Mouse (Mus musculus) limb, embryonic 14.5 days (tissue): ENCODE measurements around the gene Rpl13a. TPM values are rescaled to one million over a fixed set of nuclear protein-coding genes. Genes with fewer than 3 reads are reported as not detected.

ENCODE experiments used
- ATAC-seq: fragments of 200-750 bp; cut with Nextera tagmentation; 2 replicates; pipeline ENCODE4 v1.8.0; 2017; ENCODE audit warnings: low read depth, moderate number of reproducible peaks, moderate TSS enrichment; ENCODE audit not compliant: low FRiP score
- DNase-seq: peaks from one replicate; pipeline ENCODE4 v3.0.0-alpha.2; 2015; ENCODE audit warnings: low spot score
- H3K27ac ChIP-seq: fragments of 300-500 bp; sonication (generic); replicated peaks from 2 replicates; pipeline ENCODE4 v1.5.1; 2014; ENCODE audit warnings: low read depth, mild to moderate bottlenecking, low read length, moderate library complexity, mixed read lengths
- H3K27me3 ChIP-seq: fragments of 300-500 bp; sonication (generic); 2 replicates; pipeline ENCODE4 v1.6.1; 2014; ENCODE audit warnings: low read length, mixed read lengths; ENCODE audit not compliant: control insufficient read depth, insufficient read depth
- H3K36me3 ChIP-seq: fragments of 300-500 bp; sonication (generic); 2 replicates; pipeline ENCODE4 v1.6.1; 2014; ENCODE audit warnings: mild to moderate bottlenecking, low read length, moderate library complexity, mixed read lengths; ENCODE audit not compliant: control insufficient read depth, insufficient read depth
- H3K4me1 ChIP-seq: fragments of 300-500 bp; sonication (generic); 2 replicates; pipeline ENCODE4 v1.6.1; 2014; ENCODE audit warnings: antibody characterized with exemption, low read length, mixed read lengths; ENCODE audit not compliant: control insufficient read depth, insufficient read depth
- H3K4me2 ChIP-seq: fragments of 300-500 bp; sonication (generic); replicated peaks from 2 replicates; pipeline ENCODE4 v1.6.1; 2014; ENCODE audit warnings: low read depth, mild to moderate bottlenecking, low read length, moderate library complexity; ENCODE audit not compliant: severe bottlenecking
- H3K4me3 ChIP-seq: fragments of 300-500 bp; sonication (generic); replicated peaks from 2 replicates; pipeline ENCODE4 v1.5.1; 2014; ENCODE audit warnings: low read length
- H3K9ac ChIP-seq: fragments of 300-500 bp; sonication (generic); 2 replicates; pipeline ENCODE4 v1.6.1; 2014; ENCODE audit warnings: mild to moderate bottlenecking, low read depth, low read length, moderate library complexity; ENCODE audit not compliant: severe bottlenecking
- H3K9me3 ChIP-seq: fragments of 300-500 bp; sonication (generic); 2 replicates; pipeline ENCODE4 v1.6.1; 2016; ENCODE audit warnings: low read length; ENCODE audit not compliant: control insufficient read depth
- POLR2A ChIP-seq: fragments of 200-500 bp; IDR thresholded peaks from 2 replicates; pipeline ENCODE4 v1.8.0; 2012; ENCODE audit warnings: inconsistent platforms, mild to moderate bottlenecking, moderate library complexity, borderline replicate concordance; ENCODE audit not compliant: insufficient read depth, insufficient read length; ENCODE audit errors: extremely low read depth
- WGBS: fragments of 180-500 bp; shearing (Covaris S2); extraction: QIAGEN DNeasy Blood & Tissue Kit; methylation state at CpG from one replicate; pipeline ENCODE4 v1.1.7; 2014; 5-methylcytosine and 5-hydroxymethylcytosine counted together
- polyA plus RNA-seq, 2 experiments: library from polyadenylated mRNA; depleted of rRNA in 1 of 2; stranded (reverse) in 1 of 2; unstranded in 1 of 2; fragments of >200 nt; fragmentation: Nextera tagmentation in 1 of 2; extraction: Ambion mirVana in 1 of 2; gene quantifications; 2 replicates each; pipeline versions ENCODE4 v1.2.1 to v1.2.3; 2012 to 2014

The Rpl13a gene
- polyA plus RNA-seq, 2 experiments: 1,777 to 3,912 TPM

- Histone ChIP-seq H3K9me3 (no peaks in the 10 kb centered on the region), H3K9ac (no peak overlapping the region), H3K36me3 (peaks cover 28% of the 10 kb centered on the region), H3K4me3 (peak overlapping the region; percentile 35), H3K4me2 (peak overlapping the region; percentile 60), H3K4me1 (0 out of 2 replicates have a peak, but pooled peaks cover 4% of the 10 kb centered on the region), H3K27me3 (peaks cover 45% of the 10 kb centered on the region), H3K27ac (no peak overlapping the region)
- WGBS: 4% methylated on average over 33 of the region's 35 CpGs
- DNase-seq (peak; percentile 97), ATAC-seq (peak; percentile 93)
- no peak for TF ChIP-seq POLR2A
Measured at GRCm38 (mm10) chr7:45161612-45162473, 33.3 kb upstream of the Rpl13a start.

GRCm38 (mm10) chr7:45160866-45161265 lies 32.3 kb upstream of the Rpl13a start:
- DNase-seq (no peak), ATAC-seq (no peak)
- H3K9ac ChIP-seq: no peak overlapping the region
- H3K36me3 ChIP-seq: peaks cover 28% of the 10 kb centered on the region
- H3K9me3 ChIP-seq: no peaks in the 10 kb centered on the region
- TF ChIP-seq POLR2A: no peak
- no peak overlapping the region for H3K4me3 ChIP-seq
- H3K27ac ChIP-seq: no peak overlapping the region
- 88% methylated on average over 3 of the region's 3 CpGs for WGBS
- 0 out of 2 replicates have a peak, but pooled peaks cover 4% of the 10 kb centered on the region for H3K4me1 ChIP-seq
- peaks cover 35% of the 10 kb centered on the region for H3K27me3 ChIP-seq
- no peak overlapping the region for H3K4me2 ChIP-seq

GRCm38 (mm10) chr7:45160316-45160800 lies 31.8 kb upstream of the Rpl13a start:
- Histone ChIP-seq H3K4me2 (no peak overlapping the region), H3K27me3 (peaks cover 30% of the 10 kb centered on the region), H3K4me1 (0 out of 2 replicates have a peak, but pooled peaks cover 4% of the 10 kb centered on the region), H3K36me3 (peaks cover 28% of the 10 kb centered on the region), H3K9ac (no peak overlapping the region), H3K9me3 (no peaks in the 10 kb centered on the region), H3K27ac (no peak overlapping the region), H3K4me3 (no peak overlapping the region)
- WGBS: 95% methylated on average over 6 of the region's 6 CpGs
- DNase-seq (no peak), ATAC-seq (no peak)
- TF ChIP-seq POLR2A: no peak

GRCm38 (mm10) chr7:45158991-45159390 lies 30.4 kb upstream of the Rpl13a start:
- no peak for ATAC-seq
- Histone ChIP-seq H3K4me1 (peaks cover 3% of the 10 kb centered on the region; the same call in 1 of the 2 replicates), H3K4me2 (no peak overlapping the region), H3K27me3 (peaks cover 16% of the 10 kb centered on the region), H3K36me3 (peaks cover 28% of the 10 kb centered on the region), H3K4me3 (no peak overlapping the region), H3K9me3 (no peaks in the 10 kb centered on the region), H3K9ac (no peak overlapping the region), H3K27ac (no peak overlapping the region)
- no peak for DNase-seq
- 90% methylated on average over 6 of the region's 6 CpGs for WGBS
- no peak for TF ChIP-seq POLR2A

GRCm38 (mm10) chr7:45157459-45157858 lies 28.9 kb upstream of the Rpl13a start:
- no peak for TF ChIP-seq POLR2A
- no peak overlapping the region for H3K27ac ChIP-seq
- peaks cover 2% of the 10 kb centered on the region; the same call in 1 of the 2 replicates for H3K4me1 ChIP-seq
- no peaks in the 10 kb centered on the region for H3K9me3 ChIP-seq
- peaks cover 28% of the 10 kb centered on the region for H3K36me3 ChIP-seq
- H3K27me3 ChIP-seq: peaks cover 1% of the 10 kb centered on the region; the same call in 1 of the 2 replicates
- H3K9ac ChIP-seq: no peak overlapping the region
- no peak overlapping the region for H3K4me2 ChIP-seq
- ATAC-seq (no peak), DNase-seq (no peak)
- WGBS: 90% methylated on average over 14 of the region's 14 CpGs
- H3K4me3 ChIP-seq: no peak overlapping the region
